Mouse (Mus musculus) splenic B cell, adult 2 months (primary cell): Measurements from ENCODE around the gene P2ry2.
A peak's percentile ranks its signal among the peaks of the same experiment; 100 is the strongest.

Experiments
- DNase-seq: peaks from one replicate; pipeline ENCODE4 v3.0.0-alpha.2; 2011; ENCODE audit warnings: low read depth, low spot score
- H3K27me3 ChIP-seq: 2 replicates; pipeline ENCODE4 v1.6.1; 2012; ENCODE audit warnings: mild to moderate bottlenecking, low read length, moderate library complexity, mixed read lengths; ENCODE audit not compliant: control insufficient read depth, poor library complexity, insufficient read depth, severe bottlenecking
- H3K36me3 ChIP-seq: 2 replicates; pipeline ENCODE4 v1.6.1; 2012; ENCODE audit warnings: mild to moderate bottlenecking, low read length, moderate library complexity, mixed read lengths; ENCODE audit not compliant: control insufficient read depth, poor library complexity, insufficient read depth, severe bottlenecking

Gene P2ry2

GRCm38 (mm10) chr7:100950481-100951010, 62.1 kb downstream of the P2ry2 start:
- Histone ChIP-seq H3K36me3 (no peaks in the 10 kb centered on the region), H3K27me3 (no peaks in the 10 kb centered on the region)
- peak; percentile 31 for DNase-seq

GRCm38 (mm10) chr7:100950031-100950430, 62.6 kb downstream of the P2ry2 start:
- no peak for DNase-seq
- Histone ChIP-seq H3K36me3 (no peaks in the 10 kb centered on the region), H3K27me3 (no peaks in the 10 kb centered on the region)
